Mouse (Mus musculus) left cerebral cortex, adult 2 months (tissue): ENCODE results near the gene Map3k13. TPM values are rescaled to one million over a fixed set of nuclear protein-coding genes. Genes with fewer than 3 reads are reported as not detected.

Source experiments
- DNase-seq, 2 experiments: peaks; one replicate each; pipeline ENCODE4 v3.0.0; 2021 to 2022; ENCODE audit warnings: low spot score in 2 of 2, mixed read lengths in 1 of 2; ENCODE audit errors: extremely low spot score in 1 of 2
- H3K27ac ChIP-seq: fragments of 200-600 bp; 2 replicates; pipeline ENCODE4 v1.8.1; 2022
- H3K4me3 ChIP-seq: fragments of 200-600 bp; 2 replicates; pipeline ENCODE4 v1.8.1; 2022
- CTCF ChIP-seq: fragments of 200-600 bp; IDR thresholded peaks from 2 replicates; pipeline ENCODE4 v1.8.1; 2022; ENCODE audit warnings: antibody characterized with exemption, mild to moderate bottlenecking, moderate library complexity
- intact Hi-C: fragments of 180-260 bp; cut with DNase I; formaldehyde crosslinking; loops from one replicate; pipeline ENCODE4 v1.15.1; 2025
- long read RNA-seq, 2 experiments: library from polyadenylated mRNA; stranded (forward); transcript quantifications; one replicate each; pipeline ENCODE4 v2.0.0; 2021; ENCODE audit warnings: borderline mapping rate in 2 of 2
- total RNA-seq, 2 experiments: library from RNA; stranded (reverse); gene quantifications; 2 replicates each; pipeline ENCODE4 v1.2.3; 2021

Map3k13 gene
- 10 to 100 TPM; 15.3 to 19.0 TPM for total RNA-seq
- long read RNA-seq, experiment 1, full-length matches to known transcripts: 2 of 10 reads
- long read RNA-seq, experiment 1, partial matches to known transcripts: 4 of 10 reads
- long read RNA-seq, experiment 1, other reads (novel, unspliced or antisense): 4 of 10 reads
- long read RNA-seq, experiment 2, full-length matches to known transcripts: 2 of 10 reads
- long read RNA-seq, experiment 2, partial matches to known transcripts: 1 of 10 reads
- long read RNA-seq, experiment 2, other reads (novel, unspliced or antisense): 7 of 10 reads

GRCm38 (mm10) chr16:21793875-21794696 lies at the start of gene Map3k13:
TSS of gene Map3k13 (plus strand) at chr16:21794346.
- TF ChIP-seq CTCF: peak; percentile 26; the same call in 1 of the 2 replicates
- Histone ChIP-seq H3K4me3 (peak within 1 kb of the TSS; percentile 82), H3K27ac (peak within 1 kb of the TSS; percentile 95)
- intact Hi-C loops: no loop called here
- peak; percentile 92 to 96 for DNase-seq

GRCm38 (mm10) chr16:21758447-21758846 lies 35.7 kb upstream of the Map3k13 start:
- intact Hi-C loops: no loop called here
- DNase-seq: no peak
- no peak overlapping the region for H3K27ac ChIP-seq
- H3K4me3 ChIP-seq: no peak overlapping the region
- no peak for TF ChIP-seq CTCF

- Histone ChIP-seq H3K4me3 (no peak overlapping the region), H3K27ac (no peak overlapping the region)
- TF ChIP-seq CTCF: peak; percentile 54
- intact Hi-C loops: no loop called here
- DNase-seq: no peak
Observed at GRCm38 (mm10) chr16:21768255-21768654, 25.9 kb upstream of the Map3k13 start.

- DNase-seq: no peak
- intact Hi-C loops: loop anchor here (2.0 kb wide), 1 partner anchor 45 kb away; no protein-coding TSS in a partner anchor
- Histone ChIP-seq H3K4me3 (no peak overlapping the region), H3K27ac (no peak overlapping the region)
- TF ChIP-seq CTCF: peak; percentile 57
Observed at GRCm38 (mm10) chr16:21769667-21770066, 24.5 kb upstream of the Map3k13 start.

GRCm38 (mm10) chr16:21774725-21775124 lies 19.4 kb upstream of the Map3k13 start:
- DNase-seq: no peak
- intact Hi-C loops: no loop called here
- H3K27ac ChIP-seq: no peak overlapping the region
- no peak for TF ChIP-seq CTCF
- H3K4me3 ChIP-seq: no peak overlapping the region

- no peak overlapping the region for H3K27ac ChIP-seq
- no peak for DNase-seq
- H3K4me3 ChIP-seq: no peak overlapping the region
- no peak for TF ChIP-seq CTCF
- intact Hi-C loops: no loop called here
Observed at GRCm38 (mm10) chr16:21778293-21778866, 15.8 kb upstream of the Map3k13 start.

GRCm38 (mm10) chr16:21779149-21779548 lies 15.0 kb upstream of the Map3k13 start:
- DNase-seq: no peak
- intact Hi-C loops: no loop called here
- Histone ChIP-seq H3K4me3 (no peak overlapping the region), H3K27ac (no peak overlapping the region)
- no peak for TF ChIP-seq CTCF

- no peak for DNase-seq
- TF ChIP-seq CTCF: no peak
- Histone ChIP-seq H3K4me3 (no peak overlapping the region), H3K27ac (no peak overlapping the region)
- intact Hi-C loops: no loop called here
Observed at GRCm38 (mm10) chr16:21781277-21781676, 12.9 kb upstream of the Map3k13 start.

- no peak for TF ChIP-seq CTCF
- H3K27ac ChIP-seq: no peak overlapping the region
- H3K4me3 ChIP-seq: no peak overlapping the region
- DNase-seq: no peak
- intact Hi-C loops: no loop called here
Observed at GRCm38 (mm10) chr16:21781895-21782294, 12.3 kb upstream of the Map3k13 start.

- intact Hi-C loops: no loop called here
- DNase-seq: no peak
- no peak for TF ChIP-seq CTCF
- Histone ChIP-seq H3K27ac (no peak overlapping the region), H3K4me3 (no peak overlapping the region)
Observed at GRCm38 (mm10) chr16:21782807-21783206, 11.3 kb upstream of the Map3k13 start.

GRCm38 (mm10) chr16:21785000-21785399 lies 9.1 kb upstream of the Map3k13 start:
- Histone ChIP-seq H3K4me3 (no peak overlapping the region), H3K27ac (no peak overlapping the region)
- intact Hi-C loops: no loop called here
- no peak for DNase-seq
- no peak for TF ChIP-seq CTCF

GRCm38 (mm10) chr16:21786317-21786716 lies 7.8 kb upstream of the Map3k13 start:
- H3K4me3 ChIP-seq: no peak overlapping the region
- no peak for DNase-seq
- TF ChIP-seq CTCF: no peak
- H3K27ac ChIP-seq: no peak overlapping the region
- intact Hi-C loops: no loop called here
